Mouse (Mus musculus): ENCODE measurements at regions not wholly inside any gene's neighbourhood (a gene's known extent, or its start where the extent isn't known, plus 50 kb on each side); places are given as distances from the start of the nearest gene placed in this dataset.

DNA sequence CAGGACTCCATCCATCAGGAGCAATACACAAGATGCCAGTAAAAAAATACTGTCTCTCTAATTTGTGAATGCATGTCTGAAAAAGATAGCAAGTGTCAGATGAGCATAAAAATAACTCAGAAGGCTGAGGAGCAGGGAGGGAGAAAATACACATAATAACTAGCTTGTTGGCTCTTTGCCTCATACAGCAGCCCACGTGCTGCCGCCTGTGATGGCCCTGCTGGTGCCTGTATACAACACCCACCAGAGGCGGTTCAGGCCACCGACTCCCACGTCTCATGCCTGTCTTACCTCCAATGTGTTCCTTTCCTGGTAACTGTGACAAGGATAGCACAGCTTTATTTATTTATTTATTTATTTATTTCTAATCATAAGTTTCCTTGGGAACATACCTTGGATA lies 119.5 kb upstream of the Sgk1 start:
- ChIA-PET CTCF (no interaction called here), POLR2A (interaction anchor here in 1 of 4 experiments (1.0 to 1.1 kb wide), 2 partner anchors 59 to 233 kb away, joined by 3 read pairs; no protein-coding TSS in a partner anchor)

DNA sequence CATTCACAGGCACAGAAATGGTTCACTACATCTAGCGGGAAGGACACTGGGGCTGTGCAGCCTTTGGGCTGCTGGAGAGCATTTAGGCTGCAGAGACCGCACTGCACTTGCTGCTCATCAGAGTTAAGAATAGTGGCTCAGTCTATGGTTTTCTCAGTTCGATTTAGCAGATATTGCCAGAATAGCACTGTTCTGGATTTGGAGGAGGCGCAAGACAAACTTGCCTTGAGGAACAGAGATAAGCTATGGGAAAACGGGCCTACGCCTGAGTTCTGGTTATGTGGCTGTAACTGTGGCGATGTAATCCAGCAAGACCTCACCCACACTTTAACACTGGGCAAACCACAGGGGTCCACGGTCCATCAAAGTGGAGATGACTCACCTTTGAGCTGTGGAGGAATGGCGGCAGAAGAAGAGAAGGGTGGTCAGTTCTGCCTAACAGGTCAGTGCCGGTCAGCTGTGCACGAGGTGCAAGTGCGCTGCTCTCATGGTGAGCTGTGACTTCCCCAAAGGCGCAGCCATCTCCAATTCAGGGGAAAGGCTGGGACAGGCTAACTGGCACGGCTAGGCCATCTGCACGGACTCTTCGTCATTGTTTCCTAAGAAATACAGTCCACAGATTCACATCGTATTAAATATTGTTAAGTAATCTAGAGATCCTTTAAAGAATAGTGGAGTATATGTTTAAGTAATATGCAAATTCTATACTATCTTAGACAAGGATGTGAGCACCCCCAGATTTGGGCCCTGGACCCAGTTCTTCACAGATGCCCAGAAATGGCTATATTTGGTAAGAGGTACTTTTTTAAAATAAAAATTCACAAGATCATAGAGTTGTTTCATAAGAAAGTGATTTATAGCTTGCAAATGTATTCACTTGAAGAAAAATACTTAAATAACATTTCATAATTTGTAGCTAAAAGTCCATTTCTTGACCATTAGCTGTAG lies 118.7 kb upstream of the Sgk1 start:
- ChIA-PET POLR2A (no interaction called here), CTCF (interaction anchor here in 1 of 4 experiments (0.6 kb wide), 1 partner anchor 232 kb away, joined by 3 read pairs; no protein-coding TSS in a partner anchor)

DNA sequence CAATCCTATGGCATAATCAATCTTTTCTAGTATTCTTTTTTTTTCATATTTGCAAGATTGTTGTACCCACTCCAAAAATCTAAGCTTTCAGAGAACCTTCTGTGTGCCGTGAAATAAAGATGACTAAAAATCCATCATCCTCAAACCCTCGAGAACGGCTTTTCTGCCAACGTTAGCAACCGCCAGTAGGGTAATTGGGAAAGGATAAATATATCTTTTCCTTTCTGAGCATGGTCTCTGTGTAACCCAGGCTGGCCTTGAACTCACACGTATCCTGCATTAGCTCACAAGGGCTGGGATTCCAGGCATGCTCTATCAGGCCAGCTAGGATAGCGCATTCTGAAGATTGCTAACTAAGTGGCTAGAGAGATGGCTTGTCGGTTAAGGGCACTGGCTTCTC lies 117.9 kb upstream of the Sgk1 start:
- ChIA-PET POLR2A (interaction anchor here in 1 of 4 experiments (1.3 kb wide), 1 partner anchor 56 kb away, joined by 3 read pairs; no protein-coding TSS in a partner anchor), CTCF (interaction anchor here in 1 of 4 experiments (0.6 kb wide), 1 partner anchor 231 kb away, joined by 3 read pairs; no protein-coding TSS in a partner anchor)

DNA sequence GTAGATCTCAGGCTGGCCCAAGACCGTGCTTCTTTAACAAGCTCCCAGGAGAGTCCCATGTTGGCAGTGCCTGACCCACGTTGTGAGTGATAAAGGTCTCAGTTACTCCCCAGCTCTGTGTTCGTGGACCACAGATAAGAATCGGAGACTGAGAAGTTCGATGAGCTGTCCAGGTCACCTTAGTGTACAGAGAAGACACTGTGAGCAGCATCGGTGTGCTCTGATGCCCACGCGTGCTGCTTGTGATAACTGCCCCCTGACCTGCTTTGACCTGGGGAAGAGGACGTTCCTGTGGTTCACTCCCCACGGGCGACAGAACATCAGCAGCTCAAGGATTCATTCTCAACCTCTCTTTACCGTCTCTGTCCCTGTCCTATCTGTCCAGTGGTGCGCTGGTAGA lies 117.1 kb upstream of the Sgk1 start:
- ChIA-PET POLR2A (interaction anchor here in 1 of 4 experiments (1.3 kb wide), 1 partner anchor 55 kb away, joined by 3 read pairs; no protein-coding TSS in a partner anchor), CTCF (no interaction called here)

DNA sequence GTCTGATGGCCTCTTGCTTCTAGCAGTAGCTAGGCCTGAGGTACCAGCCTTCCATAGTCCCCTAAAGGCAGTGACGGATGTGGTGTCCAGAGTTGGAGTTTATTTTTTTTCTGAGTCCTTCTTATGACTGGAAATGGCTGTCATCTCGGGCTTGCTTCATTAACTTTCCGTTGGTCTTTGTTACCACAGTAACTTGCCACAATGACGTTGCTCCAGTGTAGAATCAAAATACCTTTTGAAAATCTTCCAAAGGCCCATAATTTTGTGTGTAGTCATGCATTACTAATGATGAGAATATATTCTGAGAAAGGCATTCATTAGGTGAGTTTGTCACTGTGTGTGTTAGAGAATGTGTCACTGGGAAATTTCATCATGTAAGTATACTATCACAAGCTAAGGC lies 108.4 kb upstream of the Sgk1 start:
- POLR2A ChIA-PET = no interaction called here
- CTCF ChIA-PET = no interaction called here

DNA sequence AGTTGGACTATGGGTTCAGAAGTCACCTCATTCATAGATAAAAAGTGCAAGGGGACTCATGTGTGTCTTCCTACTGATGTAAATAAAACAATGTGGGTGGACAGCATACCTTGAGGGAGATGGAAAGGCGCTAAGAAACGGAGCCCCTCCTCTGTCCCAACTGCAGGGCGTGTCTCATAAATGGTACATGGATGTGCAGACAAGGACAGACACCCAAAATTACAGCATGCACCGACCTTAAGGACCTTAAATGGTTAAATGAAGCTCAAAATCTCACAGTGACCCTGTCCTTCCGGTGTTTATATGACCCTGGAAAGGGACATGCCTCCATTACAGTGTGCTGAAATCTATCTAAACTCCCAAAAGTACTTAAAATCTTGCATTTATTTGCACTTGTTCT lies 106.5 kb upstream of the Sgk1 start:
- ChIA-PET CTCF (no interaction called here), POLR2A (interaction anchor here in 1 of 4 experiments (1.3 kb wide), 1 partner anchor 15 kb away, joined by 4 read pairs; no protein-coding TSS in a partner anchor)

DNA sequence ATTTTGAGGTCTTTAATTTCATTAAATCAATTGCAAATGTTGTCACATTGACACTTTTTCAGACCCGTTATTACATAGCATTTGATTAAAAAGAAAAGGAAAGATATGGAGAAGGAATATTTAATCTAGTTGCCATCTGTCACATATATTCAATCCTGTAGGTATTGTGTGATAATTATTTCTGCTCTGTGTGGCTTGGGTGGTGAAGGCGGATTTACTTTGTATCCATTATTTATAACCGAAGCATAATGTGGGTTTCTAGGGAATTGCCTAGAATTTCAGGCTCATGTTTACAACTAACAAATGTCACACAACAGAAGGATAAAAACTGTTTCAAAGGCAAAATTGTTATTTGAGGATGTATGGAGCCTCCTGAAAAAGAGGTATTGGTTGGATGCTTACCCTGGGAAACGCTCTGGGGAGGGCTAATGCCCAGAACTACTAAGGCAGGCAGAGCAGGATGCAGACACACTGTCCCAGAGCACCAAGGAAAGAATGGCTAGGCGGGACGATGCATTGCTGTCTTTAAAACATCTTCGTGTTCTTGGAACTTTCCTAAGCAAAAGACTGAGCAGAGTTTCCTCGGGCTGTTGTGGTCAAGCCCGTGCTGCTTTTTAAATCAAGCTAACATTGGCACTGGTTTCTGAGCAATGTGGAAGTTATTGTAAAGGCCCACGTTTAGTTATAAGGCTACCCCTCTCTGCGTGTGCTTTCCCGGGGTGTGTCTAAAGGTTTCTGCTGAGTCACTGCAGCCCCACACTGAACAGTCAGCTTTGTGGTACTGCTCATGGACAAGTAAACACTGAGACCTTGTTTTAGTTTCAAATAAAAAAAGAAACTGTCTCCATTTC lies 105.8 kb upstream of the Sgk1 start:
- CTCF ChIA-PET = no interaction called here
- POLR2A ChIA-PET = interaction anchor here in 3 of 4 experiments (0.8 to 1.3 kb wide), 5 partner anchors 15 to 121 kb away, joined by 3 to 4 read pairs (median 3); no protein-coding TSS in a partner anchor

DNA sequence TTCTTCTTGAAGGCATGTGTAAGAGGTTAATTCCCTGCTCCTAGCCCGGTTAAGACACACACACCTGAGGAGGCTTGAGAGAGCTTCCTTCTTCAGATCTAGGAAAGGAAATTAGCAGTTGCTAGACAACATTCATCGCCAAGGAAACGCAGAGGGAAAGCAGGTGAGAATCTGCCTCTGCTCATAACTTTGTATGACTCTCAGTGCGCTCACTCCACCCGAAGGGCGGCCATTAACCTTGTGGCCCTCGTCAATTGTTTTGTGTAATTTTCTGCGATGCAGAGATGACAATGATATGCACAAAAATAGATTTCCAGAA lies 105.3 kb upstream of the Sgk1 start:
- POLR2A ChIA-PET = interaction anchor here in 3 of 4 experiments (0.8 to 1.3 kb wide), 4 partner anchors 17 to 120 kb away, joined by 3 to 4 read pairs (median 3); no protein-coding TSS in a partner anchor
- CTCF ChIA-PET = no interaction called here

DNA sequence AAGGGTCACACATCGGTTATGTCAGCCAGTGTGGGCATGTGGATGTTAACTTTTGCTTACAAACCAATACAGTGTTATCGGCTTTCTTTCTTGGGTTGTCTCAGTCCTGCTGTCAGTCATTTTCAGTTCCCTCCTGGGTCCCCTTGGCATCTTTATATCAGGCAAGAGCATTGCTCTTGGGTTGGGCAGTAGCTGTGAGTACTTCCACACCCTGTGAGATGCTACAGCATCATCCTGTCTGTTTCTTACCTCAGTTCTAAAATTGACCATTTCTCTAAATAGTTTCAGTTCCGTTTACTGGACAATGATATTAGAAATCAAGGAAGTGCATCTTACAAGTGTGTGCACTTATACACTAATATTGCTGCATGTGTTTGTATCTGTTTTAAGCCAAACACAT lies 104.9 kb upstream of the Sgk1 start:
- POLR2A ChIA-PET = interaction anchor here in 3 of 4 experiments (0.7 to 1.3 kb wide), 6 partner anchors 13 to 120 kb away, joined by 3 to 4 read pairs (median 3); no protein-coding TSS in a partner anchor
- CTCF ChIA-PET = no interaction called here

DNA sequence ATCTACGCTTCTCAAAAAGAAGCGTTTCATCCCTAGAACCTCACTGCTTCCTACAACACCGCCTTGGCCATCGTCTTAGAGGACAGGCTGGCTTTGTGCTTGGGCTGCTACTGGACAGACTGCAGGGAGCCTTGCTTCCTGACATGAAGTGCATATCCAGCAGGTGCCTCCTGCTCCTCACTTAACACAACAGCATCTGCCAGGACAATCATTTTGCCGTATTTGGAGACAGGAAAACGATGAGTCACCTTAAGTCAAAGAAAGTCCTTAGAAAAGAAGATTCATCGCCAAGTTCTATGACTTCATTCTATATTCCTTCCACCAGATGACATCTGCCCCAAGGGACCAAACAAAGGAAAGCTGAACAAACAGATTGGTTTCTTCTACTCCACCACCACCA lies 98.5 kb upstream of the Sgk1 start:
- CTCF ChIA-PET = no interaction called here
- POLR2A ChIA-PET = interaction anchor here in 1 of 4 experiments (0.7 kb wide), 1 partner anchor 117 kb away, joined by 3 read pairs; no protein-coding TSS in a partner anchor

DNA sequence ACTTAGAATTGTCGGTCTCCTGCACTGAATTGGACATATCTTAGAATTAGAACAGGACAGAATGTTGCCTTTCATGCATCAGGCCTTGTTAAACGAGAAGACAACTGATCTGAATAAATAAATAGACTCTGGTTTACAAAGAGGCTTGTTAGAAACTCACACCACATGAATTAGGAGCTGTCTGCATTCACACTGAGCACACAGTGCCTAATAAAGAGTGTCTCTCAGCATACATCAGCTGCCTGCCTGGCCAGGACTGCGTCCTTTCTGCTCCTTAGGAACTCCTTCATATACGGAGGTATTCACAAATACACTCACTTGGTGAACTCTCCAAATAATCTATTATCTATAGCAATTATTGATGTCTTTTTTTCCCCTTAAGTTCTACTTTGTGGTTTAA lies 96.9 kb upstream of the Sgk1 start:
- POLR2A ChIA-PET = no interaction called here
- CTCF ChIA-PET = no interaction called here

DNA sequence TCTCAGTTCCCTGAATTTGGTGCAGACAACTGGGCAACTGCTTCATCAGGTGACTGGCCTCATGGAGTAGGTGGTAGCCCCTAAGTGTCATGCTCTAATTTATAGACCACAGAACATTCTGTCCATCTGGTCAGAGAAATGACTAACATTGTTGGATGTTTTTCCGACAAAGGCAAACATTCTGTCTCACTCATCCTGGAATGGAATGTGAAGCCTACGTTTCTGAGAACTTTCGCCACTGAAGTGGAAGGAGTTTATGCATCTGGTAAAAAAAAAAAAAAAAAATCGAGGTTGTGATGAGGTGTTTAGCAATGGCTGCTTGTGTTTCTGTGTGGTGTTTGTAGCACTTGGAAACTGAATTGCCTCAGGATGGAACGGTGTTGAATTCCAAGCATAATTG lies 96.2 kb upstream of the Sgk1 start:
- POLR2A ChIA-PET = no interaction called here
- CTCF ChIA-PET = no interaction called here

DNA sequence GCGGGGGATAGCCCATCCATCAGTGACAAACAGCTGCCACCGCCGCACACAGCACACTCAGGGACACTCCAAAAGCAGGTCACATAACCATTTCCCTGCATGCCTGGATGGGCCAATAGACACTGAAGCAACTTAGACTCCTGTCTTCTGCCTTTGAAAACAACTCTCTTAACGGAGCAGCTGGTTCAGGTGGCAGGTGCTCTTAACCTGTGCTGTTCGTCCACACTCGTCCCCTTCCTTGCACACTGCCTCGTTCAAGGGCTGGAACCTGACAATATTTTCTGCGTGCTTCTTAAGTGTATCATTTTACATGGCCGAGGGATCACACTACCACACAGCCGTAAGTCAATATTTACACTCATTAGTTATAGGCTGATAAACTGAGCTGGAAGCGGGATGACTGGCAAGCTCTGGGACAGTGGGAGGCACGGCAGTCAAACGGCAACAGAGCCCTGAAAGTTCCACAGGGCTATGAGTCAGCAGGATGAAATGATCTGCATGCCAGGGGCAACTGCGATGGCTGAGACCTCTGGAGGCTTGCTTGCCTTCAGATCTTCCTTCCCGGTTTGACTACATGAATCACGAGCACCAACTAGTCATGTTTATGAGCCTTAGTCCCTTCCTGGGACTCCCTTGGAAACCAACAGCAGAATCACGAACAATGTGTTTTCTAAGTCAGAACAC lies 92.0 kb upstream of the Sgk1 start:
- POLR2A ChIA-PET = interaction anchor here in 3 of 4 experiments (0.8 to 2.2 kb wide), 5 partner anchors 12 to 206 kb away, joined by 3 to 6 read pairs (median 4); no protein-coding TSS in a partner anchor
- CTCF ChIA-PET = no interaction called here

DNA sequence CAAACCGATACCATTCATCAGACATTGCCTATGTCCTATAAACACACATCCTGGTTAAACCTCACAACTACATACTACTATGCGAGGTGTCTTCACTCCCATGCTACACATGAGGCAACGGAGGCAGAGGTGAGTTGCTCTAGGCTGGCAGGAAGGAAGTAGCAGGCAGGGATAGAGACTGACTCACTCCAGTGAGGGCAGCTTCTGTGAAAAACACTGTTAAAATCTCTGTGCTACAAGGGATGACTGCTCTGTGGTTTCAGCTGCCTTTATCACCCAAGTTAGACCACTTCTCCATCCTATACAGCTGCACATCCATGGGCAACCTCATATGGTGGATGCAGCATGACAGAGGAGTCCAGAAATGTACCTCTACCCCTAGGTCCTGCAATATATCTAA lies 91.0 kb upstream of the Sgk1 start:
- ChIA-PET POLR2A (interaction anchor here in 3 of 4 experiments (0.8 to 2.2 kb wide), 5 partner anchors 38 to 205 kb away, joined by 3 to 6 read pairs (median 4); no protein-coding TSS in a partner anchor), CTCF (no interaction called here)

DNA sequence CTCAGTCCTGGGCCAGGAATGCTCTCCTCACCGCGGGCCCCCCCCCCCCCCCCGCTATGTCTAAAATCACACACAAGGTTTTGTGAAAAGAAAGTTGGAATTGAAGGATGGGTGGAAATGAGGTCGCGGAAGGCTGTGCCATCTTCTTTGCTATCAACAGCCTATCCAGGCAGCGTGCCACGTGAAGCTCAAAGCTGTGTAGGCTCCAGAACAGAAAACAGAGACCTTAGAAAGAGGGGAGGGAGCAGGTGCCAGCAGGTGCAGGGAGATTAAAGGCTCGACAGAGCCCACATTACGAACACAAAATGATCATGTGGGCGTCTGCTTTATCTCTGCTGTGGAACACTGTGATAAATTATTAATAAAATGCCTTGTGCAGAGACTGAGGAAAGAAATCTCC lies 89.6 kb upstream of the Sgk1 start:
- POLR2A ChIA-PET = interaction anchor here in 1 of 4 experiments (0.7 to 0.8 kb wide), 3 partner anchors 65 to 935 kb away, joined by 3 read pairs; no protein-coding TSS in a partner anchor
- CTCF ChIA-PET = interaction anchor here in 1 of 4 experiments (0.6 kb wide), 1 partner anchor 125 kb away, joined by 3 read pairs; no protein-coding TSS in a partner anchor

DNA sequence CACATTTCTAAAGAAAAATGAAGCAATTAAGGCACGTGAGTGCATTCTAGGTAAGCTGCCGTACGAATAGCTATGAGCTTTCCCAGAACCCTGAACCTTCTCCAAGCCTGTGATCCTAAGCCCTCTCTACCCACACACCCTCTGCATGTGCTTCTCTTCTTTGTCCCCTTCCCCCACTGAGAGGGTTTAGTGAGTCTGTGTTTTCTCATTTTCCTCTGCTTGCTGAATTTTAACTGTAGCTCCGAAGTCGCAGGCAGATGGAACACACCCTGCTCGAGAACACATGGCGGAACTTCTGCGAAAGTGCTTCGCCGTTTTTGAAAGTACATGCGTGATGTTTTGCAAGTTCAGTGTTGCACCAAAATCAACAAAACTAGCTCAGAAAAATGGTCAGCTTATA lies 88.3 kb upstream of the Sgk1 start:
- ChIA-PET POLR2A (interaction anchor here in 3 of 4 experiments (0.6 to 1.1 kb wide), 4 partner anchors 48 to 206 kb away, joined by 3 to 7 read pairs (median 4); no protein-coding TSS in a partner anchor), CTCF (interaction anchor here in 2 of 4 experiments (0.6 to 0.9 kb wide), 4 partner anchors 33 to 193 kb away, joined by 3 to 12 read pairs (median 4); no protein-coding TSS in a partner anchor)

DNA sequence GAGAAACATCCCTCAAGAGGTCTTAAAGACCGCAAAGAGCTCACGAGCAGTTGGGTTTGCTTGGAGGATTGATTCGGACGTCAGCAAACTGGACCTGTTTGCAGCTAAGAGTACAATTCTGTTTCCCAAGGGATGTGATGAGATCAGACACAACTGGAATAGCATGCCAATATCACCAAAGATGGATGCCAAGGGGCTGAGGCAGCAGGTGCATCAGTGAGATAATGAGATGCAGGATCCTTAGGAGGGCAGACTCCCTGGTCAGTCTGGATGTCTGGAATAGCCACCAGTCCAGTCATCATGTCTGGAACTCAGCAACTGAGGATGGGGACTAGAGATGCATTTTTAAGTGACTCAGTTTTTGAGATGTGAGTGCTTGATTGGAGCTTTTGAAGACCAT lies 85.6 kb upstream of the Sgk1 start:
- ChIA-PET POLR2A (interaction anchor here in 1 of 4 experiments (1.4 kb wide), 1 partner anchor 196 kb away, joined by 5 read pairs; no protein-coding TSS in a partner anchor), CTCF (no interaction called here)

DNA sequence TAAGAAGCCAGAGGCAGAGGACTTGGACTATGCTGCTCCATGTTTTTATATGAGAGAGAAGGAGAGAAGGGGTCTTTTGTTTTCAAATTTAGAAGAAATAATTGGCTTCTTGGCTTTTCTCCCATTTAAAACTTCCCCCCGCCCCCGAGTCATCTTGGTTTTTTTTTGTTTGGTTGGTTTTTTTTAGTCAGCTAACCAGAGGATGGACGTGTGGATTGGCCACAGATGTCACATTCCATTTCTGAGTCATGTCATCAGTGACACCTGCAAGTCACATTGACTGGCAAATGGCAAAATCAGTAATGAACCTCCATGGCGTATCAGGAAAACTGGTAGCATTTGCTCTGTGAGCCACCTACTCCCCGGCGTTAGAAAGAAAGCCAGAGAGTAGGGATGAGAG lies 83.9 kb upstream of the Sgk1 start:
- CTCF ChIA-PET = no interaction called here
- POLR2A ChIA-PET = no interaction called here

DNA sequence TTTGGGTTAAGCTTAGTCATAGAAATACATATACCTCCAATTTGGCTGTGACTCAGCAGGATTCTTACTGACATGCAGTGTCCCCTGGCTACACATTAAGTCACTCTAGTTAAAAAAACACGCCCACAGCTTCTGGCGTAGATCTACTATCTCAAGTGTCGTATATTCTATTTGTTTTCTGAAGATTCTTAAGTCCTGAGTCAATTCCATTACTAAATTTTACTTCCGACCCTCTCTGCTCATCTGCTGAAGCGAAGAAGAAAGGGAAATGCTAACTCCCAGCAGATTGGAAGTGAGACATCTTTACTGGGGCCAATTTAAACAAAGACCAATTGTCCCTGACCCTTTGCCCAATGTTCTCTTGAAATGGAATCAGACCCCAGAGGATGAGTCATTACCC lies 80.4 kb upstream of the Sgk1 start:
- POLR2A ChIA-PET = no interaction called here
- CTCF ChIA-PET = no interaction called here

Measured in embryonic stem cell, embryonic (primary cell).